Mouse (Mus musculus): Measurements from ENCODE around the gene Fam229a.
"Not testable (repeated sequence)": the region's sequence is repeated elsewhere in the genome, so short reads cannot be mapped to it uniquely, and the experiment has no call there.

Gene Fam229a

GRCm38 (mm10) chr4:129490972-129491880 is at the start of gene Fam229a, which contains the start of gene Tssk3:
TSS of gene Fam229a (plus strand) at chr4:129491190.
TSS of gene Tssk3 (minus strand) at chr4:129491022.
- 0 out of 2 replicates have a peak, but pooled peaks have one; percentile 29 for ATAC-seq (ENCODE audit: low TSS enrichment)

- no peak for ATAC-seq (ENCODE audit: low TSS enrichment)
These were observed 43.6 kb upstream of the Fam229a start for GRCm38 (mm10) chr4:129447360-129447759.

GRCm38 (mm10) chr4:129447778-129448563 is 43.0 kb upstream of the Fam229a start:
- no peak for ATAC-seq (ENCODE audit: low TSS enrichment)

GRCm38 (mm10) chr4:129448713-129449112 is 42.3 kb upstream of the Fam229a start:
- ATAC-seq (ENCODE audit: low TSS enrichment), result no peak

GRCm38 (mm10) chr4:129450851-129451250 is 40.1 kb upstream of the Fam229a start:
- no peak for ATAC-seq (ENCODE audit: low TSS enrichment)

- no peak for ATAC-seq (ENCODE audit: low TSS enrichment)
These were observed 39.4 kb upstream of the Fam229a start for GRCm38 (mm10) chr4:129451471-129452169.

- ATAC-seq (ENCODE audit: low TSS enrichment), result peak; percentile 64
These were observed 35.7 kb upstream of the Fam229a start for GRCm38 (mm10) chr4:129455265-129455664.

- ATAC-seq (ENCODE audit: low TSS enrichment), result no peak
These were observed 34.9 kb upstream of the Fam229a start for GRCm38 (mm10) chr4:129456126-129456525.

- ATAC-seq (ENCODE audit: low TSS enrichment), result not testable (repeated sequence)
These were observed 33.7 kb upstream of the Fam229a start for GRCm38 (mm10) chr4:129457311-129457710.

GRCm38 (mm10) chr4:129459726-129460125 is 31.3 kb upstream of the Fam229a start:
- ATAC-seq (ENCODE audit: low TSS enrichment), result no peak

- 0 out of 2 replicates have a peak, but pooled peaks have one; percentile 16 for ATAC-seq (ENCODE audit: low TSS enrichment)
These were observed 30.2 kb upstream of the Fam229a start for GRCm38 (mm10) chr4:129460827-129461182.

- peak; percentile 94 for ATAC-seq (ENCODE audit: low TSS enrichment)
These were observed 29.6 kb upstream of the Fam229a start, which contains the start of gene Bsdc1 for GRCm38 (mm10) chr4:129461183-129461960. TSS of gene Bsdc1 (plus strand) at chr4:129461581.

GRCm38 (mm10) chr4:129462118-129462517 is 28.9 kb upstream of the Fam229a start:
- ATAC-seq (ENCODE audit: low TSS enrichment), result no peak

GRCm38 (mm10) chr4:129463097-129464059 is 27.6 kb upstream of the Fam229a start:
- no peak for ATAC-seq (ENCODE audit: low TSS enrichment)

- no peak for ATAC-seq (ENCODE audit: low TSS enrichment)
These were observed 26.6 kb upstream of the Fam229a start for GRCm38 (mm10) chr4:129464286-129464815.

- no peak for ATAC-seq (ENCODE audit: low TSS enrichment)
These were observed 14.9 kb upstream of the Fam229a start for GRCm38 (mm10) chr4:129476047-129476446.

GRCm38 (mm10) chr4:129479863-129480262 is 11.1 kb upstream of the Fam229a start:
- ATAC-seq (ENCODE audit: low TSS enrichment), result no peak

GRCm38 (mm10) chr4:129481090-129481489 is 9.9 kb upstream of the Fam229a start:
- no peak; the same call in 1 of the 2 replicates for ATAC-seq (ENCODE audit: low TSS enrichment)

- ATAC-seq (ENCODE audit: low TSS enrichment), result no peak
These were observed 3.7 kb downstream of the Fam229a start for GRCm38 (mm10) chr4:129494681-129495080.
